Mouse (Mus musculus) kidney, postnatal 10 days (tissue): ENCODE results near the gene Olfr491.

Experiments
- DNase-seq: peaks from one replicate; pipeline ENCODE4 v3.0.0; 2021; ENCODE audit warnings: mixed read lengths

Olfr491 gene

GRCm38 (mm10) chr7:108313151-108313550 is at the start of gene Olfr491:
Gene Olfr491 (plus strand): TSS chr7:108313451.
- no peak for DNase-seq

- no peak for DNase-seq
Observed at GRCm38 (mm10) chr7:108288834-108289233, 24.4 kb upstream of the Olfr491 start, which contains the start of gene Olfr490. Gene Olfr490 (minus strand): TSS chr7:108288934.

GRCm38 (mm10) chr7:108323574-108323973 is 10.3 kb downstream of the Olfr491 start, which contains the start of gene Olfr492:
Gene Olfr492 (minus strand): TSS chr7:108323674.
- no peak for DNase-seq

- no peak for DNase-seq
Observed at GRCm38 (mm10) chr7:108346879-108347278, 33.6 kb downstream of the Olfr491 start, which contains the start of gene Olfr493. Gene Olfr493 (minus strand): TSS chr7:108346979.

GRCm38 (mm10) chr7:108365035-108365434 is 51.8 kb downstream of the Olfr491 start, which contains the start of gene Olfr494:
Gene Olfr494 (plus strand): TSS chr7:108365335.
- DNase-seq, result no peak
